21 mouse cellular contexts compared by ENCODE assay signal in genomic region chr5:96558049-96558804, GRCm38 (mm10).
A peak's percentile ranks its signal among the peaks of the same experiment; 100 is the strongest.
DNase-seq lines count a peak whose midpoint lies in the region; ATAC-seq and TF ChIP-seq lines count a peak whose summit lies in the region.
"Had no signal": no experiment of that assay in that cellular context is flagged by ENCODE, and none has a peak within 500 bp of the region (broad histone marks: within the 10 kb centered on the region; RNA-seq: fewer than 3 reads in every experiment).

No protein-coding gene starts in this region.

- TF ChIP-seq CTCF in hindbrain, postnatal 0 days (IDR thresholded peaks at IDR 0.05; ENCODE audit: low read depth) = no peak
- TF ChIP-seq CTCF in liver, postnatal 0 days (IDR thresholded peaks at IDR 0.05; ENCODE audit: low read depth) = no peak

- peaks cover 6 to 13% of the 10 kb centered on the region in 2 experiments for H3K4me1 ChIP-seq in heart, embryonic 14.5 days (ENCODE audit: control insufficient read depth in 2 of 2, insufficient read depth in 2 of 2, low read length in 2 of 2)
- peaks cover 2% of the 10 kb centered on the region; the same call in 1 of the 2 replicates for H3K4me1 ChIP-seq in heart, embryonic 11.5 days (ENCODE audit: control insufficient read depth, insufficient read depth, low read length)
- peaks cover 13% of the 10 kb centered on the region for H3K4me1 ChIP-seq in midbrain, embryonic 13.5 days (replicated peaks)
- peaks cover 5% of the 10 kb centered on the region; the same call in 1 of the 2 replicates for H3K4me1 ChIP-seq in midbrain, embryonic 10.5 days
- H3K4me1 ChIP-seq in hindbrain, postnatal 0 days (ENCODE audit: insufficient read depth, low read length) = peaks cover 4% of the 10 kb centered on the region; the same call in 1 of the 2 replicates
- no peaks in the 10 kb centered on the region for H3K4me1 ChIP-seq in liver, postnatal 0 days (ENCODE audit: insufficient read depth)
- H3K4me1 ChIP-seq in kidney, embryonic 14.5 days (ENCODE audit: control insufficient read depth, insufficient read depth, low read length) = no peaks in the 10 kb centered on the region
- H3K4me1 ChIP-seq: embryonic facial prominence, embryonic 10.5 days had no signal

- WGBS in heart, embryonic 14.5 days = 36% methylated on average over 8 of the region's 8 CpGs
- 44% methylated on average over 8 of the region's 8 CpGs for WGBS in heart, embryonic 11.5 days (ENCODE audit: insufficient replicate concordance)
- WGBS in midbrain, embryonic 13.5 days = 21% methylated on average over 8 of the region's 8 CpGs
- WGBS in midbrain, embryonic 10.5 days = 28% methylated on average over 8 of the region's 8 CpGs
- WGBS in hindbrain, postnatal 0 days = 26% methylated on average over 8 of the region's 8 CpGs
- 57% methylated on average over 8 of the region's 8 CpGs for WGBS in liver, postnatal 0 days (ENCODE audit: insufficient replicate concordance)
- WGBS in kidney, embryonic 14.5 days = 61% methylated on average over 8 of the region's 8 CpGs

- H3K9me3 ChIP-seq in heart, embryonic 14.5 days (ENCODE audit: control insufficient read depth, low read length) = no peaks in the 10 kb centered on the region
- H3K9me3 ChIP-seq in heart, embryonic 11.5 days (replicated peaks; ENCODE audit: control insufficient read depth, low read length) = no peaks in the 10 kb centered on the region
- H3K9me3 ChIP-seq in midbrain, embryonic 13.5 days = no peaks in the 10 kb centered on the region
- no peaks in the 10 kb centered on the region for H3K9me3 ChIP-seq in midbrain, embryonic 10.5 days (replicated peaks)
- no peaks in the 10 kb centered on the region for H3K9me3 ChIP-seq in hindbrain, postnatal 0 days (ENCODE audit: low read length)
- no peaks in the 10 kb centered on the region for H3K9me3 ChIP-seq in liver, postnatal 0 days (ENCODE audit: low read length)
- no peaks in the 10 kb centered on the region for H3K9me3 ChIP-seq in kidney, embryonic 14.5 days (ENCODE audit: control insufficient read depth, low read length)
- H3K9me3 ChIP-seq: embryonic facial prominence, embryonic 10.5 days had no signal

- ATAC-seq in heart, embryonic 14.5 days (ENCODE audit: insufficient number of reproducible peaks, insufficient read depth, low FRiP score, low read depth) = no peak
- no peak for ATAC-seq in heart, embryonic 11.5 days (replicated peaks; ENCODE audit: insufficient number of reproducible peaks, low FRiP score, low TSS enrichment)
- peak; percentile 63; the same call in 1 of the 2 replicates for ATAC-seq in midbrain, embryonic 13.5 days
- no peak for ATAC-seq in hindbrain, postnatal 0 days
- ATAC-seq in liver, postnatal 0 days = no peak
- no peak for ATAC-seq in kidney, embryonic 14.5 days (ENCODE audit: low FRiP score, low TSS enrichment)
- ATAC-seq: CD4-positive, CD25-positive, alpha-beta regulatory T cell, adult 4 months; forebrain, postnatal 0 days; inflammation-experienced regulatory T-cells, adult 6 months had no signal

- no peaks in the 10 kb centered on the region for H3K36me3 ChIP-seq in heart, embryonic 14.5 days (ENCODE audit: control insufficient read depth, insufficient read depth, low read length)
- 0 out of 2 replicates have a peak, but pooled peaks cover 2% of the 10 kb centered on the region for H3K36me3 ChIP-seq in heart, embryonic 11.5 days (ENCODE audit: control insufficient read depth, insufficient read depth, low read length)
- no peaks in the 10 kb centered on the region for H3K36me3 ChIP-seq in midbrain, embryonic 13.5 days
- H3K36me3 ChIP-seq in midbrain, embryonic 10.5 days = no peaks in the 10 kb centered on the region
- no peaks in the 10 kb centered on the region for H3K36me3 ChIP-seq in hindbrain, postnatal 0 days (ENCODE audit: insufficient read depth, low read length)
- H3K36me3 ChIP-seq in liver, postnatal 0 days (replicated peaks; ENCODE audit: insufficient read depth, low read length) = no peaks in the 10 kb centered on the region
- H3K36me3 ChIP-seq in kidney, embryonic 14.5 days (ENCODE audit: control insufficient read depth, insufficient read depth, low read length) = peaks cover 12% of the 10 kb centered on the region

- H3K27ac ChIP-seq in heart, embryonic 14.5 days (replicated peaks in 1 of 2; ENCODE audit: control insufficient read depth in 1 of 2, insufficient read depth in 1 of 2, low read depth in 2 of 2, low read length in 2 of 2) = peak overlapping the region; percentile 64 to 76
- H3K27ac ChIP-seq in heart, embryonic 11.5 days (ENCODE audit: low read depth, low read length) = no peak overlapping the region
- peak overlapping the region; percentile 44; the same call in 1 of the 2 replicates for H3K27ac ChIP-seq in midbrain, embryonic 13.5 days
- no peak overlapping the region for H3K27ac ChIP-seq in midbrain, embryonic 10.5 days (replicated peaks)
- H3K27ac ChIP-seq in hindbrain, postnatal 0 days = 0 out of 2 replicates have a peak overlapping the region, but pooled peaks have one; percentile 36
- H3K27ac ChIP-seq in liver, postnatal 0 days (ENCODE audit: low read depth) = no peak overlapping the region
- no peak overlapping the region for H3K27ac ChIP-seq in kidney, embryonic 14.5 days (ENCODE audit: low read depth, low read length)
- H3K27ac ChIP-seq: embryonic facial prominence, embryonic 10.5 days had no signal

- H3K4me3 ChIP-seq in heart, embryonic 14.5 days (ENCODE audit: control insufficient read depth in 1 of 2, insufficient read depth in 1 of 2, low read depth in 1 of 2, low read length in 2 of 2) = no peak overlapping the region
- no peak overlapping the region for H3K4me3 ChIP-seq in heart, embryonic 11.5 days (ENCODE audit: low read depth, low read length)
- no peak overlapping the region for H3K4me3 ChIP-seq in midbrain, embryonic 13.5 days (replicated peaks)
- H3K4me3 ChIP-seq in midbrain, embryonic 10.5 days = no peak overlapping the region
- no peak overlapping the region for H3K4me3 ChIP-seq in hindbrain, postnatal 0 days (ENCODE audit: low read length)
- H3K4me3 ChIP-seq in liver, postnatal 0 days (ENCODE audit: low read depth, low read length) = no peak overlapping the region
- H3K4me3 ChIP-seq in kidney, embryonic 14.5 days (ENCODE audit: low read length) = no peak overlapping the region
- H3K4me3 ChIP-seq: embryonic facial prominence, embryonic 10.5 days; erythroblast, embryonic 14.5 days had no signal

- DNase-seq in midbrain, embryonic 10.5 days (ENCODE audit: low spot score) = no peak
- DNase-seq in brain, adult 2 months (ENCODE audit: low read depth, low spot score) = peak; percentile 36
- DNase-seq in hindbrain, postnatal 0 days (ENCODE audit: low spot score) = no peak
- no peak for DNase-seq in liver, postnatal 0 days
- DNase-seq: cerebellum, adult 11 months; cerebellum, postnatal 25 days; forebrain, postnatal 0 days; gastrocnemius, postnatal 25 days; kidney, postnatal 10 days; liver; lung, adult 2 months; right cerebral cortex, postnatal 14 days; thymus, postnatal 4 days had no signal

- TF ChIP-seq EP300 in liver, postnatal 0 days (IDR thresholded peaks at IDR 0.05; ENCODE audit: low read depth) = no peak

- peak overlapping the region; percentile 16; the same call in 1 of the 2 replicates for H3K4me2 ChIP-seq in heart, embryonic 14.5 days (ENCODE audit: low read length)
- no peak overlapping the region for H3K4me2 ChIP-seq in heart, embryonic 11.5 days
- no peak overlapping the region for H3K4me2 ChIP-seq in midbrain, embryonic 13.5 days (replicated peaks)
- no peak overlapping the region for H3K4me2 ChIP-seq in hindbrain, postnatal 0 days (ENCODE audit: low read depth, low read length)
- no peak overlapping the region for H3K4me2 ChIP-seq in liver, postnatal 0 days (ENCODE audit: low read depth, low read length)
- no peak overlapping the region for H3K4me2 ChIP-seq in kidney, embryonic 14.5 days (replicated peaks; ENCODE audit: low read depth, low read length)

- no peaks in the 10 kb centered on the region for H3K27me3 ChIP-seq in heart, embryonic 14.5 days (ENCODE audit: control insufficient read depth, insufficient read depth, low read length)
- no peaks in the 10 kb centered on the region for H3K27me3 ChIP-seq in heart, embryonic 11.5 days (ENCODE audit: control insufficient read depth, insufficient read depth, low read length)
- no peaks in the 10 kb centered on the region for H3K27me3 ChIP-seq in midbrain, embryonic 13.5 days
- no peaks in the 10 kb centered on the region for H3K27me3 ChIP-seq in midbrain, embryonic 10.5 days (ENCODE audit: low read depth, poor library complexity, severe bottlenecking)
- no peaks in the 10 kb centered on the region for H3K27me3 ChIP-seq in hindbrain, postnatal 0 days (ENCODE audit: insufficient read depth, low read length)
- no peaks in the 10 kb centered on the region for H3K27me3 ChIP-seq in liver, postnatal 0 days (ENCODE audit: insufficient read depth, low read length)
- no peaks in the 10 kb centered on the region for H3K27me3 ChIP-seq in kidney, embryonic 14.5 days (ENCODE audit: control insufficient read depth, insufficient read depth, low read length)

- H3K9ac ChIP-seq in heart, embryonic 14.5 days (ENCODE audit: low read length) = peak overlapping the region; percentile 21; the same call in 1 of the 2 replicates
- no peak overlapping the region for H3K9ac ChIP-seq in heart, embryonic 11.5 days (ENCODE audit: low read depth, low read length)
- no peak overlapping the region for H3K9ac ChIP-seq in midbrain, embryonic 13.5 days (replicated peaks)
- no peak overlapping the region for H3K9ac ChIP-seq in hindbrain, postnatal 0 days (replicated peaks; ENCODE audit: low read length)
- H3K9ac ChIP-seq in liver, postnatal 0 days (replicated peaks) = no peak overlapping the region
- no peak overlapping the region for H3K9ac ChIP-seq in kidney, embryonic 14.5 days (ENCODE audit: low read depth, low read length)
- H3K9ac ChIP-seq: forebrain, postnatal 0 days had no signal

Comparison
In these comparisons a context has a peak if more than half of its experiments do, and no peak if none do; other contexts are left out.
1. H3K27ac ChIP-seq: peak in heart, embryonic 14.5 days (2 of 2), midbrain, embryonic 13.5 days (single experiment) and hindbrain, postnatal 0 days (single experiment); none in heart, embryonic 11.5 days (single experiment), midbrain, embryonic 10.5 days (single experiment), liver, postnatal 0 days (single experiment) and kidney, embryonic 14.5 days (single experiment).